Mouse (Mus musculus): ENCODE data around the gene Depdc7. TPM values are rescaled to one million over a fixed set of nuclear protein-coding genes. Genes with fewer than 3 reads are reported as not detected.

Gene Depdc7
- polyA plus RNA-seq (2015; fragmentation: Nextera tagmentation; extraction: Ambion mirVana), result 3.3 and 4.6 TPM in 2 replicates

DNA sequence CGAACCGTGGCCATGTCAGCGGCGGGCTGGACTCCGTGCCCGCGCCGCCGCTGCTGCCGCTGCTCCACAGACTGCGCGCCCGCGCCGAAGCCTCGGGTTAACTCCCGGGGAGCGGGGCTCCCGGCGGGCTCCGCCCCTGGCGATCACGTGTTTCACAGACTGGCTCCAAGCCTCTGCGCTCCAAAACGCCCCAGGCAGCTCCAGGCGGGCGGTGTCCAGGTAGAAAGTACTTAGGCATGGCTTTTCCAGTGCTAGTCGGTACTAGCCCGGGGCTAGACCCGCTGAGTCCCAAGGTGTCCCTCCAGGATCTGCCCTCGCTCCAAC lies at the start of gene Depdc7:
Gene Depdc7 (minus strand): TSS at position 138 of the 324 bp plus-strand sequence.
- peak within 1 kb of the TSS; percentile 86 for H3K9ac ChIP-seq
- no peak within 1 kb of the TSS for H3K27ac ChIP-seq (replicated peaks)
- WGBS, result under 1% methylated on average over 31 of the region's 31 CpGs
- no peaks in the 10 kb centered on the region for H3K9me3 ChIP-seq
- H3K27me3 ChIP-seq (replicated peaks), result peaks cover 14% of the 10 kb centered on the region; the same call in 1 of the 2 replicates
- peak; percentile 86 for ATAC-seq (ENCODE audit: extremely low read depth, insufficient number of reproducible peaks, low FRiP score, low TSS enrichment)
- peak within 1 kb of the TSS; percentile 94 for H3K4me2 ChIP-seq
- peak within 1 kb of the TSS; percentile 76 for H3K4me3 ChIP-seq
- peaks cover 17% of the 10 kb centered on the region for H3K4me1 ChIP-seq
- H3K36me3 ChIP-seq, result no peaks in the 10 kb centered on the region

DNA sequence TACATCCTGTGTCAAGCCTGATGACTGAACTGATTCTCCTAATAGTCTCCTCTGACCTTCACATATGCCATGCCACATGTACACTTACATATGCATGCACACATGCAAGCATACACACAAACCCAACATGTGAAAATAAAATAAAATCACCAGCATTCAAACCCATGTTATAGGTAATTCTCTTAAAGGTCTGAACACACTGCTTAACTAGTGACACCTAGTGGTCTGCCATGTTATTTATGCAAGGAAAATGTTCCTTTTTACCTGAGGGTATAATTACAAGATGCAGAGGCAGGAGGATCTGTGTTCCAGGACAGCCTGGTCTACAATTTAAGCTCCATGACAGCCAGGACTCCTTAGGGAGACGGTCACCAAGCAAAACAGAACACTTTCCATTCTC lies 32.1 kb upstream of the Depdc7 start:
- no peaks in the 10 kb centered on the region for H3K9me3 ChIP-seq
- no peak overlapping the region for H3K4me3 ChIP-seq
- WGBS, result 77% methylated on average over 1 of the region's 1 CpGs
- ATAC-seq (ENCODE audit: extremely low read depth, insufficient number of reproducible peaks, low FRiP score, low TSS enrichment), result no peak
- no peaks in the 10 kb centered on the region for H3K27me3 ChIP-seq (replicated peaks)
- no peak overlapping the region for H3K27ac ChIP-seq (replicated peaks)
- peaks cover 78% of the 10 kb centered on the region for H3K36me3 ChIP-seq
- H3K9ac ChIP-seq, result no peak overlapping the region
- no peaks in the 10 kb centered on the region for H3K4me1 ChIP-seq
- no peak overlapping the region for H3K4me2 ChIP-seq

DNA sequence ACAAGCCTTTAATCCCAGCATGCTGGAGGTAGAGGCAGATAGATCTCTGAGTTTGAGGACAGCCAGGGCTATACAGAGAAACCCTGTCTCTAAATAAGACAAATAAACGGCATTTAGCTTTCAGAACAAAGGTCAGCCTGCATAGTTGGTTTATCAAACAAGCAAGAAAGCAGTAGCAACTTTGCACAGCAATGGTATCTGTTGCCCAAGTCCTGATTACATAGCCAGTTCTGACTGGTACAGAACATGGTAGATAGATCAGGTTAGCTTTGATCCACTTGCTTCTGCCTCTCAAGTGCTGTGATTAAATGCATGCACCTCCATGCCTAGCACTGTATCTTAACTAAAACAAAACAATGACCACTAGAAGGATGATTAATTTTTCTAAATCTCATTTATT lies 26.0 kb upstream of the Depdc7 start:
- H3K4me3 ChIP-seq, result no peak overlapping the region
- H3K4me2 ChIP-seq, result no peak overlapping the region
- H3K9ac ChIP-seq, result no peak overlapping the region
- WGBS, result 97% methylated on average over 1 of the region's 1 CpGs
- H3K4me1 ChIP-seq, result peaks cover 5% of the 10 kb centered on the region
- no peaks in the 10 kb centered on the region for H3K27me3 ChIP-seq (replicated peaks)
- no peak overlapping the region for H3K27ac ChIP-seq (replicated peaks)
- H3K36me3 ChIP-seq, result peaks cover 88% of the 10 kb centered on the region
- no peak for ATAC-seq (ENCODE audit: extremely low read depth, insufficient number of reproducible peaks, low FRiP score, low TSS enrichment)
- H3K9me3 ChIP-seq, result no peaks in the 10 kb centered on the region

DNA sequence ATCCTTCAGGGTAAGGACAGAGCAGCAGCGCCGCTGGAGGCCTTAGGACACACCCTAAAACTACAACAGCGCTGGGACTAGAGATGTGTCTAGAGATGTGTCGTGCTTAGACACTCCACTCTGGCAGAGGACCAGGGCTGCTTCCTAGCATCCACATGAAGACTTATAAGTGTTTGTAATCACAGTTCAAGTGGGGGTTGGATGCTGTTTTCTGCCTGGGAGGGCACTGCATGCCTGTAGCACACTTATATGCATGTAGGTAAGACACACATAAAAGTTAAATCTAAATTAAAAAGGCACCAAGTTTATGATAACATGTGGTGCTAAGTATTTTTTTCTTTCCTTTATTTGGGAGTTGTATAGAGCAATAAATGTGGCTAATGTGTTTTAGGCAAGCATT lies 21.3 kb upstream of the Depdc7 start:
- Histone ChIP-seq H3K9me3 (no peaks in the 10 kb centered on the region), H3K27me3 (replicated peaks) (no peaks in the 10 kb centered on the region), H3K27ac (replicated peaks) (no peak overlapping the region), H3K4me3 (no peak overlapping the region), H3K4me1 (peaks cover 12% of the 10 kb centered on the region), H3K9ac (no peak overlapping the region), H3K4me2 (no peak overlapping the region), H3K36me3 (peaks cover 86% of the 10 kb centered on the region)
- no peak for ATAC-seq (ENCODE audit: extremely low read depth, insufficient number of reproducible peaks, low FRiP score, low TSS enrichment)
- 72% methylated on average over 4 of the region's 4 CpGs for WGBS

DNA sequence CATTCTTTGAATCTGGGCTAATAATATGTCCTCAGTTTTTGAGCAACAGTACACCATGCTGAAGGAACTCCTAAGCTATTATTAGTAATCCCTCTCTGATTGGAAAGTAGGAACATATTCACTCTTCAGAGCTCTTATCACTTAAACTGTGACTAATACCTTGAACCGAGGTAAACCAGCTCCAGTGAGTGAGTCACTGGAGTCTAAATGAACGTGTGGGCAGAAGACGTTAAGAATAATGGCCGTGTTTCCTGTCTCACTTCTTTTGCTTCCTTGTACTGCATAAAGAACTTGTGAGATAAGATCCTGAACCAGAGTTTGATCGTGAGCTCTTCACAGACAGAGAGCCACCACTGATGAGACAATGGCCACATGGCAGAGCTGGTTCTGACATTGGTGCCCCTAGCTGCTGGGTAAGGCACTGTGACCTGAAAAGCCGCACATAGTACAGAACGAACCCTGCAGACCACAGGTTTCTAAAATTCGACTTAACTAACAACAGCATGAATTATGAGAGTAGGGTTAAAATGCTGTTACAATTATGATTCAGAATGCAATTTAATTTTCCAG lies 20.5 kb upstream of the Depdc7 start:
- Histone ChIP-seq H3K4me3 (no peak overlapping the region), H3K4me2 (0 out of 2 replicates have a peak overlapping the region, but pooled peaks have one; percentile 4), H3K4me1 (peaks cover 12% of the 10 kb centered on the region), H3K27me3 (replicated peaks) (no peaks in the 10 kb centered on the region), H3K9me3 (no peaks in the 10 kb centered on the region), H3K9ac (no peak overlapping the region), H3K27ac (replicated peaks) (peak overlapping the region; percentile 61), H3K36me3 (peaks cover 84% of the 10 kb centered on the region)
- WGBS, result 49% methylated on average over 8 of the region's 8 CpGs
- no peak for ATAC-seq (ENCODE audit: extremely low read depth, insufficient number of reproducible peaks, low FRiP score, low TSS enrichment)

DNA sequence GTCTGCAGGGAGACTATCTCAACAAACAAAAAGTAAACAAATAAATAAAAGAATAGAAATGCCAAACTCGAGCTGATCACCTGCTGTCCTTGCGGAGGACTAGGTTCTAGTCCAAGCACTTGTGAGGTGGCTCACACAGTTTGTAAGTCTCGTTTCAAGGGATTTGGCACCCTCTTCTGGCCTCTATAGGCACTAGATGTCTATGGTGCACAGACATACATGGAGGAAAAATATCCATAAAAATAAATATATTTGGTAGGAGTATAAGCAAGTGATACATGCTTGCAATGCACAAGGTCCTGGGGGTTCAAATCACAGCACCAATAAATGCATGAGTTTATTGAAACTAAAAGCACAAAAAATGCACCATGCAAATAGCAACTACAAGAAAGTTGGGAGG lies 7.9 kb upstream of the Depdc7 start:
- Histone ChIP-seq H3K27ac (replicated peaks) (no peak overlapping the region), H3K4me3 (no peak overlapping the region), H3K36me3 (peaks cover 14% of the 10 kb centered on the region; the same call in 1 of the 2 replicates), H3K9me3 (no peaks in the 10 kb centered on the region), H3K4me1 (no peaks in the 10 kb centered on the region), H3K27me3 (replicated peaks) (no peaks in the 10 kb centered on the region), H3K4me2 (no peak overlapping the region), H3K9ac (no peak overlapping the region)
- ATAC-seq (ENCODE audit: extremely low read depth, insufficient number of reproducible peaks, low FRiP score, low TSS enrichment), result no peak
- 54% methylated on average over 3 of the region's 3 CpGs for WGBS

DNA sequence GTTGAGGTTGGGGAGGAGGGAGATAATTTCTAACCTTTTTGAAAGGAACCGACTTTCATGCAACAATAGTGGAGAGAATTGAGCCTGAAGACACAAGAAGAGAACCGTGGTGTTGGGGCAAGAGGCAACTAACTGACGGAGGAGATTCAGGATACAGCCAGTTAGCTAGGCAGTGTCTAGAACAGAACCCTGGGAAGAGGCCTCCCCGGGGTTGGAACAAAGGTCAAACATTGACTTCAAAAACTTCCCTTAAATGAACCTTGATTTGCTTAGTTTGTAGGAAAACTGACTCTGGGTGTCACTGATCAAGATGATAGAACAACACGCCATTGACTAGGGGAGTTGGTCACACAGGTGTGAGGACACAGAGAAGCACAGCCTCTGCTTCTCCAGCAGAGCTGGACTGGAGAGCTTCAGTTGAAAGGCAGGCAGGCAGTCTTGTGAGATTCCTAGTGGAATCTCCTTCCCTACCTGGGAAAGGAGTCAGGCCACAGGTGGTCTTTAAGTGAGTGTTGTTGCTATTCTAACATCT lies 6.0 kb upstream of the Depdc7 start:
- ATAC-seq (ENCODE audit: extremely low read depth, insufficient number of reproducible peaks, low FRiP score, low TSS enrichment), result no peak
- 73% methylated on average over 5 of the region's 5 CpGs for WGBS
- Histone ChIP-seq H3K27ac (replicated peaks) (no peak overlapping the region), H3K9ac (no peak overlapping the region), H3K4me3 (no peak overlapping the region), H3K4me2 (no peak overlapping the region), H3K27me3 (replicated peaks) (no peaks in the 10 kb centered on the region), H3K36me3 (peaks cover 8% of the 10 kb centered on the region; the same call in 1 of the 2 replicates), H3K4me1 (no peaks in the 10 kb centered on the region), H3K9me3 (no peaks in the 10 kb centered on the region)

DNA sequence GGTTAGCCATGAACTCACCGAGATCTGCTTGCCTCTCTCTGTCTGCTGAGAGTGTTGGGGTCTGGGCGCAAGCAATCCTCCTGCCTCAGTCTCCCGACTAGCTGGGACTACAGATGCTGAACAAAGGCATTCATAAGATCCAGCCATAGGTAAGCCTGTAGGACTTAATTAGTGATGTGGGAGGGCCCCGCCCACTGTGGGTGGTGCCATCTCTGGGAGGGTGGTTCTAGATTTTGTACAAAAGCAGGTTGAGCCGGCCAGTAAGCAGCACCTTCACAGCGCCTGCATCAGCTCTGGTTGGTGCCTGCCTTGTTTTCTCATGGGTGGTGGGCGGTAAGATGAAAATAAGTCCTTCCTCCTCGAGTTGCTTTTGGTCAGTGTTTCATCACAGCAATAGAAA lies 3.6 kb upstream of the Depdc7 start:
- H3K27me3 ChIP-seq (replicated peaks), result peaks cover 9% of the 10 kb centered on the region; the same call in 1 of the 2 replicates
- H3K9me3 ChIP-seq, result no peaks in the 10 kb centered on the region
- no peak overlapping the region for H3K4me2 ChIP-seq
- 48% methylated on average over 8 of the region's 8 CpGs for WGBS
- no peak overlapping the region for H3K9ac ChIP-seq
- no peak for ATAC-seq (ENCODE audit: extremely low read depth, insufficient number of reproducible peaks, low FRiP score, low TSS enrichment)
- H3K4me1 ChIP-seq, result peaks cover 13% of the 10 kb centered on the region
- H3K36me3 ChIP-seq, result no peaks in the 10 kb centered on the region
- no peak overlapping the region for H3K4me3 ChIP-seq
- H3K27ac ChIP-seq (replicated peaks), result no peak overlapping the region

DNA sequence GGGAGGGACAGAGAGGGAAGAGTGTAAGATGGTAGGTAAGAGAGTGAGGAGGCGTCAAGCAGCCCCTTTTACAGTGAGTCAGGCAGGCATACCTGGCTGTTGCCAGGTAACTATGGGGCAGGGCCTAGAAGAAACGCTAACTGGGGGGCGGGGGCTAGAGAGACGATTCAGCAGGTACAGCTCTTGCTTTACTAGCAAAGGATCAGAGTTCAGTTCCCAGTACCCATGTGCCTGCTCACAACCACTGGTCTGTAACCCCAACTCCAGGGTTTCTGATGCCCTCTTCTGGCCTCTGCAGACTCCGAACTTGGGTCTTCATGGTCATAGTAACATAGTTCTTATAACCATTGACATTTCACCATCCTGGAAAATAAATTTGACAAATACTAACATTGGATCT lies 1.3 kb upstream of the Depdc7 start:
- H3K4me1 ChIP-seq, result peaks cover 17% of the 10 kb centered on the region
- H3K27ac ChIP-seq (replicated peaks), result no peak overlapping the region
- no peaks in the 10 kb centered on the region for H3K9me3 ChIP-seq
- H3K36me3 ChIP-seq, result no peaks in the 10 kb centered on the region
- 50% methylated on average over 5 of the region's 5 CpGs for WGBS
- H3K27me3 ChIP-seq (replicated peaks), result peaks cover 14% of the 10 kb centered on the region; the same call in 1 of the 2 replicates
- no peak for ATAC-seq (ENCODE audit: extremely low read depth, insufficient number of reproducible peaks, low FRiP score, low TSS enrichment)
- H3K4me3 ChIP-seq, result no peak overlapping the region
- H3K4me2 ChIP-seq, result no peak overlapping the region
- no peak overlapping the region for H3K9ac ChIP-seq

DNA sequence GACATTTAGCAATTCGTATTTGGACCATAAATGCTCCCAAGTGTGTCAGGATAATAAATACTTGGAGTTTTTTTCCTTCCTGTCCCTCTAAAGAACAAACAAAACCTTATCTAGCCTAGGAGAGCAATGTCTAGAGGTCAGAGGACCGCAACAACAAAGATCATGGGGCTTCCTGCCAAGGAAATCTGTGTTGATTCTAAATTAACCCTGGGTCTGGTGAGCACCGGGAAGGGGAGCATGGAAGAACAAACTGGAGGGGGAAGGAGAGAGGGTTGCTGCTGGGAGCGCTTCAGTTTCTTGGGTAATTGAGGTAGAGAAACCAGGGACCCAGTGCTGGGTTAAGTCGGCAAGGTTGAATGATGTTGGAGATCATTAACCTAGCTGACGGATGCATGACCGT lies 482 bp upstream of the Depdc7 start:
- no peak for ATAC-seq (ENCODE audit: extremely low read depth, insufficient number of reproducible peaks, low FRiP score, low TSS enrichment)
- H3K27ac ChIP-seq (replicated peaks), result no peak overlapping the region
- H3K9ac ChIP-seq, result peak overlapping the region; percentile 86
- H3K4me1 ChIP-seq, result peaks cover 17% of the 10 kb centered on the region
- H3K4me2 ChIP-seq, result peak overlapping the region; percentile 94
- WGBS, result 16% methylated on average over 7 of the region's 7 CpGs
- peaks cover 14% of the 10 kb centered on the region; the same call in 1 of the 2 replicates for H3K27me3 ChIP-seq (replicated peaks)
- no peaks in the 10 kb centered on the region for H3K9me3 ChIP-seq
- no peaks in the 10 kb centered on the region for H3K36me3 ChIP-seq
- H3K4me3 ChIP-seq, result peak overlapping the region; percentile 76

DNA sequence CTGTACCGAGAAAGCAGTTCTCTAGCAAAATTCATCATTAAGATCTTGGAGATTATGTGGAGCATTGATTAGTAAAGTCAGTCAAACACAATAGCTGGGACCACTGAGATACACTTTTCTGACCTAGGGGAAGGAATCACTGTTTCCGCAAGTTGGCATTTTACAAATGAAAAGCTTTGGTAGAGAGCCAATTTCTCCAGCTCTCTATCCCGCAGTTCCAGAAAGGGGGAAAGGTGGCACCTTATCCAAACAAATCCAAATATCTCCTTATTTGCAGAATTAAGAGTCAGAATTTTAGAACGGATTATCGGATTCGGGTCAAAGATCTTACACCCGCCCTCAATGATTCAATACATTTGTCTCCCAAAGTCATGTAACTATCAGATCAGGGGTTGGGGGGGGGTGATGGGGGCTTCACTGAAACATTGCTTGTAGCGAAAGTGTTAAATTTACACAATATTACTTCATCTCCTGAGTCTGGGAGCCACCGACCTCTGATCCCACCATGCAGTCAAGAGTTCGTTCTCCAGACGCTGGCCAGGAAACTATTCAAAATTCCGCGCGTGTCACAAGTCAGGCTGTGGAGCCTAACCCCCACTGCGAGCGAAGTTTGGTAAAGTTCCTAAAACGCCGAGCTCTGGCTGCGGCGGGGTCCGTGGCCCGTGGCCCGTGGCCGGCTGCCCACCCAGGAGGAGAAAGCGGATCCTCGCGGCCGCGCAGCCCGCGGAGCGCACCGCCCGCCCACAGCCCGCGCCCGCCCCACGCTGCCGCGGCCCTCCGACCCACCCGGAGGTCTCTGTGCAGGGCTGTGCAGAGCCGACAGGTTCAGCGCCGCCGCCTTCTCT lies 560 bp downstream of the Depdc7 start:
- no peak overlapping the region for H3K27ac ChIP-seq (replicated peaks)
- peaks cover 17% of the 10 kb centered on the region for H3K4me1 ChIP-seq
- no peak for ATAC-seq (ENCODE audit: extremely low read depth, insufficient number of reproducible peaks, low FRiP score, low TSS enrichment)
- H3K27me3 ChIP-seq (replicated peaks), result peaks cover 14% of the 10 kb centered on the region; the same call in 1 of the 2 replicates
- H3K9ac ChIP-seq, result peak overlapping the region; percentile 86
- no peaks in the 10 kb centered on the region for H3K9me3 ChIP-seq
- peak overlapping the region; percentile 94 for H3K4me2 ChIP-seq
- peak overlapping the region; percentile 76 for H3K4me3 ChIP-seq
- no peaks in the 10 kb centered on the region for H3K36me3 ChIP-seq
- 6% methylated on average over 44 of the region's 46 CpGs for WGBS
